ENCODE assay signal across 10 mouse cellular contexts in genomic region chr2:106431637-106432199, GRCm38 (mm10).
DNase-seq lines count a peak whose midpoint lies in the region; ATAC-seq and TF ChIP-seq lines count a peak whose summit lies in the region.
"Had no signal": no experiment of that assay in that cellular context is flagged by ENCODE, and none has a peak within 500 bp of the region (broad histone marks: within the 10 kb centered on the region; RNA-seq: fewer than 3 reads in every experiment).

No protein-coding gene starts in this region.

- TF ChIP-seq EP300 in heart, adult 2 months (IDR thresholded peaks at IDR 0.05; ENCODE audit: insufficient read depth, low read depth, low read length): no peak

- intact Hi-C loops in heart, adult 2 months (cut with DNase I): loop anchor here (1.0 kb wide), 1 partner anchor 524 kb away; no protein-coding TSS in a partner anchor

- peak overlapping the region; percentile 29 for H3K27ac ChIP-seq in heart, embryonic 10.5 days
- no peak overlapping the region for H3K27ac ChIP-seq in heart, adult 2 months
- H3K27ac ChIP-seq in lung, embryonic 14.5 days (ENCODE audit: low read depth): no peak overlapping the region
- no peak overlapping the region for H3K27ac ChIP-seq in hindbrain, embryonic 15.5 days (replicated peaks)
- H3K27ac ChIP-seq in neural tube, embryonic 14.5 days (ENCODE audit: low read depth, low read length): no peak overlapping the region
- H3K27ac ChIP-seq: macrophage had no signal

- no peaks in the 10 kb centered on the region for H3K27me3 ChIP-seq in heart, embryonic 10.5 days (ENCODE audit: insufficient read depth, poor library complexity, severe bottlenecking)
- no peaks in the 10 kb centered on the region for H3K27me3 ChIP-seq in heart, adult 2 months (ENCODE audit: control insufficient read depth, insufficient read depth, low read length)
- no peaks in the 10 kb centered on the region for H3K27me3 ChIP-seq in lung, embryonic 14.5 days (ENCODE audit: insufficient read depth, low read length)
- peaks cover 9% of the 10 kb centered on the region; the same call in 1 of the 2 replicates for H3K27me3 ChIP-seq in hindbrain, embryonic 15.5 days
- no peaks in the 10 kb centered on the region for H3K27me3 ChIP-seq in neural tube, embryonic 14.5 days (ENCODE audit: control insufficient read depth, insufficient read depth, low read length)

- no peak overlapping the region for H3K9ac ChIP-seq in heart, adult 2 months (ENCODE audit: low read depth, low read length)
- H3K9ac ChIP-seq in lung, embryonic 14.5 days: no peak overlapping the region
- no peak overlapping the region for H3K9ac ChIP-seq in hindbrain, embryonic 15.5 days
- H3K9ac ChIP-seq in neural tube, embryonic 14.5 days (replicated peaks; ENCODE audit: low read depth, low read length): no peak overlapping the region

- H3K79me2 ChIP-seq in heart, adult 2 months (replicated peaks; ENCODE audit: control insufficient read depth, insufficient read depth, low read length): no peaks in the 10 kb centered on the region

- peak overlapping the region; percentile 25; the same call in 1 of the 2 replicates for H3K4me2 ChIP-seq in lung, embryonic 14.5 days
- H3K4me2 ChIP-seq in hindbrain, embryonic 15.5 days: peak overlapping the region; percentile 45
- peak overlapping the region; percentile 41; the same call in 1 of the 2 replicates for H3K4me2 ChIP-seq in neural tube, embryonic 14.5 days (ENCODE audit: low read depth, low read length)

- 0 out of 2 replicates have a peak, but pooled peaks have one; percentile 12 for ATAC-seq in lung, embryonic 14.5 days (ENCODE audit: insufficient read depth)
- peak; percentile 47; the same call in 1 of the 2 replicates for ATAC-seq in hindbrain, embryonic 15.5 days (ENCODE audit: low FRiP score, low read depth)
- peak; percentile 69; the same call in 1 of the 2 replicates for ATAC-seq in neural tube, embryonic 14.5 days (ENCODE audit: low read depth)
- ATAC-seq: inflammation-experienced regulatory T-cells, adult 6 months had no signal

- no peak for TF ChIP-seq CTCF in heart, adult 2 months (IDR thresholded peaks at IDR 0.05)
- TF ChIP-seq CTCF in lung, embryonic 14.5 days (IDR thresholded peaks at IDR 0.05; ENCODE audit: low read depth): no peak
- no peak for TF ChIP-seq CTCF in lung, adult 2 months (IDR thresholded peaks at IDR 0.05; ENCODE audit: insufficient read depth, low read length)

- H3K9me3 ChIP-seq in heart, embryonic 10.5 days: no peaks in the 10 kb centered on the region
- H3K9me3 ChIP-seq in lung, embryonic 14.5 days (ENCODE audit: low read depth, low read length): no peaks in the 10 kb centered on the region
- no peaks in the 10 kb centered on the region for H3K9me3 ChIP-seq in hindbrain, embryonic 15.5 days
- H3K9me3 ChIP-seq in neural tube, embryonic 14.5 days (ENCODE audit: control insufficient read depth, low read length): no peaks in the 10 kb centered on the region

- 6% methylated on average over 9 of the region's 9 CpGs for WGBS in heart, embryonic 10.5 days
- 12% methylated on average over 9 of the region's 9 CpGs for WGBS in heart, adult 2 months
- WGBS in lung, embryonic 14.5 days: 19% methylated on average over 9 of the region's 9 CpGs
- WGBS in lung, adult 2 months: 27% methylated on average over 9 of the region's 9 CpGs
- 19% methylated on average over 9 of the region's 9 CpGs for WGBS in hindbrain, embryonic 15.5 days
- WGBS in neural tube, embryonic 14.5 days: 20% methylated on average over 9 of the region's 9 CpGs

- peak; percentile 75 for DNase-seq in heart, embryonic 10.5 days (ENCODE audit: low spot score)
- no peak for DNase-seq in heart, adult 2 months
- DNase-seq in lung, embryonic 14.5 days: no peak
- no peak for DNase-seq in lung, adult 2 months
- no peak for DNase-seq in ovary, adult 18-20 months (ENCODE audit: low spot score)
- no peak for DNase-seq in urinary bladder, postnatal 25 days (ENCODE audit: low spot score)

- TF ChIP-seq POLR2A in heart, adult 2 months (IDR thresholded peaks at IDR 0.05; ENCODE audit: insufficient read depth, low read depth, low read length): no peak
- TF ChIP-seq POLR2A in lung, adult 2 months (IDR thresholded peaks at IDR 0.05; ENCODE audit: borderline replicate concordance, extremely low read depth, low read depth, low read length): no peak

- H3K4me3 ChIP-seq in heart, embryonic 10.5 days: peak overlapping the region; percentile 42
- H3K4me3 ChIP-seq in heart, adult 2 months: no peak overlapping the region
- no peak overlapping the region for H3K4me3 ChIP-seq in lung, embryonic 14.5 days (ENCODE audit: low read depth, low read length)
- no peak overlapping the region for H3K4me3 ChIP-seq in lung, adult 2 months (replicated peaks; ENCODE audit: extremely low read depth, low read depth, low read length)
- H3K4me3 ChIP-seq in hindbrain, embryonic 15.5 days: peak overlapping the region; percentile 17; the same call in 1 of the 2 replicates
- peak overlapping the region; percentile 13; the same call in 1 of the 2 replicates for H3K4me3 ChIP-seq in neural tube, embryonic 14.5 days (ENCODE audit: low read depth, low read length)

- no peaks in the 10 kb centered on the region for H3K36me3 ChIP-seq in heart, embryonic 10.5 days
- no peaks in the 10 kb centered on the region for H3K36me3 ChIP-seq in heart, adult 2 months (ENCODE audit: control insufficient read depth, insufficient read depth, low read length)
- H3K36me3 ChIP-seq in lung, embryonic 14.5 days (ENCODE audit: insufficient read depth): no peaks in the 10 kb centered on the region
- H3K36me3 ChIP-seq in hindbrain, embryonic 15.5 days: no peaks in the 10 kb centered on the region
- no peaks in the 10 kb centered on the region for H3K36me3 ChIP-seq in neural tube, embryonic 14.5 days (ENCODE audit: control insufficient read depth, insufficient read depth, low read length)

- peaks cover 29% of the 10 kb centered on the region for H3K4me1 ChIP-seq in heart, embryonic 10.5 days
- no peaks in the 10 kb centered on the region for H3K4me1 ChIP-seq in heart, adult 2 months (ENCODE audit: control insufficient read depth, insufficient read depth, low read length)
- H3K4me1 ChIP-seq in lung, embryonic 14.5 days (ENCODE audit: insufficient read depth): no peaks in the 10 kb centered on the region
- no peaks in the 10 kb centered on the region for H3K4me1 ChIP-seq in lung, adult 2 months (ENCODE audit: control insufficient read depth, insufficient read depth, low read length)
- H3K4me1 ChIP-seq in hindbrain, embryonic 15.5 days (replicated peaks): peaks cover 7% of the 10 kb centered on the region
- 0 out of 2 replicates have a peak, but pooled peaks cover 6% of the 10 kb centered on the region for H3K4me1 ChIP-seq in neural tube, embryonic 14.5 days (ENCODE audit: control insufficient read depth, insufficient read depth, low read length)

Comparison
In these comparisons a context has a peak if more than half of its experiments do, and no peak if none do; other contexts are left out.
1. H3K4me3 ChIP-seq: peak in heart, embryonic 10.5 days (single experiment), hindbrain, embryonic 15.5 days (single experiment) and neural tube, embryonic 14.5 days (single experiment); none in heart, adult 2 months (single experiment), lung, embryonic 14.5 days (single experiment) and lung, adult 2 months (single experiment).
2. ATAC-seq: peak in every context shown above with its lines; median percentile 69 in neural tube, embryonic 14.5 days; 47 in hindbrain, embryonic 15.5 days; 12 in lung, embryonic 14.5 days.
3. Peak in every context shown above with its lines, with median percentiles within 50 percentile points of each other: H3K4me2 ChIP-seq.